Mouse (Mus musculus) layer of hippocampus, adult 9-11 months (tissue): ENCODE measurements at regions not wholly inside any gene's neighbourhood (a gene's known extent, or its start where the extent isn't known, plus 50 kb on each side); places are given as distances from the start of the nearest gene placed in this dataset.

Experiments
- DNase-seq: peaks from one replicate; pipeline ENCODE4 v3.0.0; 2022

GRCm38 (mm10) chr19:37492572-37492971 lies 57.6 kb upstream of the Exoc6 start:
- DNase-seq: no peak

DNA sequence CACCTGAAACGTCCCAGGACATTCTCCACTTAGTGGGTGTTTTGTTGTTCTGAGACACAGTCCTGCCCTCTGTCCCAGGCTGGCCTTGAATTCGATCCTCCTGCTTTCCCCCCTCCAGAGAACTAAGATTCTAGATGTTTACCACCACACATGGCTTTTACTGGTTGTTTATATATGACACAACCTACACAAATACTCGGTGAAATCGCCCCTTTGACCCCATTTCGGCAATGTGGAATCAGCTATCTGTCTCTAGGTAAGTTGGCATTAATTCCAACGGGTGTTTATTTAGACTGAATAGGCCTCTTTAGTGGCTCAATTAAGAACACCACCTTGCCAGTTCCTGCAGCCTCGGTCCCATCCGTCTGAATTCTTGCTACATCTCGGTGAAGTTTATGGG lies 56.8 kb upstream of the Exoc6 start:
- no peak for DNase-seq

DNA sequence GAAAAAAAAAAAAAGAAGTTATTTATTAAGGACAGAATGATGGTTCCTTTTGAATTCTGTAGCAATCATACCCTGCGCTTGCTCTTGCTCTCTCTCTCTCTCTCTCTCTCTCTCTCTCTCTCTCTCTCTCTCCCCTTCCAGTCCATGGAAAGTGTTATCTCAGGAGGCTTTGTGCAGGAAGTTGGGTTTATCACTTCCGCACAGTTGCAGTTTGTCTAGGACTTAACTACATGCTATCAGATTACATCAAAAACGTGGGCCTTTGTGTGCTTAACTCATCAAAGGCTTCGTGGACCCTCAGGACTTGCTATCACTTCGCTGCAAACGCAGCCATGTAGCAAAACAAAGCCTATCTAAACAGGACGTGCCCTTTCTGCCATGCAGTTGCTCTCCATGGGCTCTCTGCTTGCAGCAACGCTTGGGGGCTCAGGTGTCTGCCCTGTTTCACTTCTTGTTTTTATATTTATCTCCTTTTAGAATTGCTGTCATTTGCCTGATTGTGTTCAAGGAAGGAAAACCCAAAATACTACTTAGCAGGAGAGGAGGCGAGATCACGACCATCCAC lies 56.2 kb upstream of the Exoc6 start:
- DNase-seq: peak; percentile 49

GRCm38 (mm10) chr19:37494806-37495205 lies 55.4 kb upstream of the Exoc6 start:
- no peak for DNase-seq

DNA sequence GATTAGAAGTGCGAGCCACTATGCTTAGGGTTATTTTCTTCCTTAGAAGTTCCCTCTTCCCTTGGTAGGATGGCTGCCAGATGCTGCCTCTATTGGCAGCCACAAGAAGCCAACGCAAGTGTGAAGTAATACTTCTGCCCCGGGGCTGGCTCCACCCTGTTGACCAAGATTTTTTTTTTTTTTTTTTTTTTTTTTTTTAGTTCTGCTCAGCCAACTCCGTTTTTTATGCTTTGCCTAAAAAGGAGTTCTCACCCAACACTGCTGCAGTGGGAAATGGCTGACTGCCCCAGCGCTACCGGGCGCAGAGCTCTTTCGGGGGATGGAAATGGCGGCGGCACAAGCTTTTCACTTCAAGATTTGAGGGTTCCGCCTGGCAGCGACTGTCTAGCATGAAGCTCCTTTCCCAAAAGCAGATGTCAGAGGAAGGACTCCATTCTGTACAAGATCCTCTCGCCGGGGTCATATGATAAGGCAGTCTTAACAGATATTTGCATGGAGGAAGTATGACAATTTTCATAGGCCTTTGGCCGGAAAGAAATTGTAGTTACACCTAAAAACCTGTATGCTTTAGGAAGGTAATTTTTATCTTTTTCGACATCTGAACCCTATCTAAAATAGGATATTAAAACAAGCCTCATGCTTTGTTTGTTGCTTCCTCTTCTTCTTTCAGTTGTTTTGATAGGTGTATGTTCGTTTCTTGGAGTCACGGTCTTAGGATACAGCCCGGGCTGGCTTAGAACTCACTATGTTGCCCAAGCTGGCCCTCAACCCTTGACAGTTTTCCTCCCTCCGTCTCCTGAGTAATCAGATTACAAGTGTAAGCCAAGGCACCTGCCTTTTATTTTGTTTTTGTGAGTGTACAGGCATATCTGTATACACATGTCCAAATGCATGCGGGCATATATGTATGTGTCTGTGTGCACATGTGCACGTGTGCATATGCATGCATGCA lies 54.6 kb upstream of the Exoc6 start:
- DNase-seq: peak; percentile 67

- DNase-seq: no peak
Measured at GRCm38 (mm10) chr19:37496759-37497158, 53.5 kb upstream of the Exoc6 start.

GRCm38 (mm10) chr19:37497161-37497560 lies 53.1 kb upstream of the Exoc6 start:
- DNase-seq: no peak

- no peak for DNase-seq
Measured at GRCm38 (mm10) chr19:37498438-37498837, 51.8 kb upstream of the Exoc6 start.
